Mouse (Mus musculus): ENCODE measurements around the gene Ift88.

Ift88 gene

GRCm38 (mm10) chr14:57533214-57533613, 109.4 kb downstream of the Ift88 start:
- peak; percentile 62 for DNase-seq (ENCODE audit: low spot score)

GRCm38 (mm10) chr14:57533841-57534240, 110.0 kb downstream of the Ift88 start:
- DNase-seq (ENCODE audit: low spot score) = no peak

- no peak for DNase-seq (ENCODE audit: low spot score)
These were observed 110.5 kb downstream of the Ift88 start for GRCm38 (mm10) chr14:57534346-57534745.

GRCm38 (mm10) chr14:57534961-57535360, 111.1 kb downstream of the Ift88 start:
- peak; percentile 32 for DNase-seq (ENCODE audit: low spot score)

- DNase-seq (ENCODE audit: low spot score) = no peak
These were observed 111.8 kb downstream of the Ift88 start for GRCm38 (mm10) chr14:57535646-57536045.

GRCm38 (mm10) chr14:57536820-57537219, 113.0 kb downstream of the Ift88 start:
- DNase-seq (ENCODE audit: low spot score) = no peak

GRCm38 (mm10) chr14:57537261-57538015, 113.6 kb downstream of the Ift88 start:
- DNase-seq (ENCODE audit: low spot score) = no peak

GRCm38 (mm10) chr14:57540683-57541082, 116.8 kb downstream of the Ift88 start:
- DNase-seq (ENCODE audit: low spot score) = no peak

- DNase-seq (ENCODE audit: low spot score) = no peak
These were observed 118.4 kb downstream of the Ift88 start for GRCm38 (mm10) chr14:57542231-57542630.

GRCm38 (mm10) chr14:57543420-57544039, 119.7 kb downstream of the Ift88 start:
- no peak for DNase-seq (ENCODE audit: low spot score)

GRCm38 (mm10) chr14:57545526-57545925, 121.7 kb downstream of the Ift88 start:
- no peak for DNase-seq (ENCODE audit: low spot score)

GRCm38 (mm10) chr14:57546131-57546530, 122.3 kb downstream of the Ift88 start:
- DNase-seq (ENCODE audit: low spot score) = no peak

GRCm38 (mm10) chr14:57546557-57547021, 122.7 kb downstream of the Ift88 start:
- DNase-seq (ENCODE audit: low spot score) = no peak

- no peak for DNase-seq (ENCODE audit: low spot score)
These were observed 123.2 kb downstream of the Ift88 start for GRCm38 (mm10) chr14:57547062-57547461.

- DNase-seq (ENCODE audit: low spot score) = no peak
These were observed 129.1 kb downstream of the Ift88 start for GRCm38 (mm10) chr14:57552945-57553344.

- DNase-seq (ENCODE audit: low spot score) = no peak
These were observed 130.6 kb downstream of the Ift88 start for GRCm38 (mm10) chr14:57554434-57554833.

GRCm38 (mm10) chr14:57555471-57556070, 131.7 kb downstream of the Ift88 start:
- DNase-seq (ENCODE audit: low spot score) = no peak

GRCm38 (mm10) chr14:57556922-57557321, 133.1 kb downstream of the Ift88 start:
- DNase-seq (ENCODE audit: low spot score) = no peak

GRCm38 (mm10) chr14:57565626-57566025, 141.8 kb downstream of the Ift88 start:
- DNase-seq (ENCODE audit: low spot score) = no peak
